Mouse (Mus musculus): ENCODE measurements around the gene 0610010F05Rik. TPM values are rescaled to one million over a fixed set of nuclear protein-coding genes. Genes with fewer than 3 reads are reported as not detected.

0610010F05Rik gene
- polyA plus RNA-seq (2011; ENCODE audit: insufficient read depth, insufficient read length, low read depth, missing spikeins), result 22.4 and 22.8 TPM in 2 replicates

GRCm38 (mm10) chr11:23632945-23633878, at the start of gene 0610010F05Rik:
TSS of gene 0610010F05Rik (minus strand) at chr11:23633639.
- TF ChIP-seq CTCF (IDR thresholded peaks at IDR 0.05; ENCODE audit: low read depth, low read length), result no peak
- TF ChIP-seq EP300 (IDR thresholded peaks at IDR 0.05; ENCODE audit: insufficient read depth, low read depth, low read length), result no peak
- TF ChIP-seq POLR2A (IDR thresholded peaks at IDR 0.05; ENCODE audit: insufficient read depth, low read length), result peak; percentile 29
- H3K27me3 ChIP-seq (ENCODE audit: control insufficient read depth, insufficient read depth, low read length, poor library complexity, severe bottlenecking), result no peaks in the 10 kb centered on the region
- H3K4me1 ChIP-seq (ENCODE audit: control insufficient read depth, insufficient read depth, low read length), result no peaks in the 10 kb centered on the region
- H3K36me3 ChIP-seq (ENCODE audit: control insufficient read depth, insufficient read depth, low read length, poor library complexity, severe bottlenecking), result no peaks in the 10 kb centered on the region
- no peak within 1 kb of the TSS for H3K27ac ChIP-seq (ENCODE audit: insufficient read depth, low read length)
- H3K9me3 ChIP-seq (replicated peaks; ENCODE audit: control insufficient read depth, insufficient read depth, low read length, poor library complexity, severe bottlenecking), result no peaks in the 10 kb centered on the region
- peak within 1 kb of the TSS; percentile 72 for H3K4me3 ChIP-seq (ENCODE audit: low read depth, low read length)
- H3K9ac ChIP-seq (ENCODE audit: low read depth, poor library complexity, severe bottlenecking), result peak within 1 kb of the TSS; percentile 95

- Histone ChIP-seq H3K27me3 (ENCODE audit: control insufficient read depth, insufficient read depth, low read length, poor library complexity, severe bottlenecking) (no peaks in the 10 kb centered on the region), H3K36me3 (ENCODE audit: control insufficient read depth, insufficient read depth, low read length, poor library complexity, severe bottlenecking) (peaks cover 6% of the 10 kb centered on the region; the same call in 1 of the 2 replicates), H3K4me1 (ENCODE audit: control insufficient read depth, insufficient read depth, low read length) (no peaks in the 10 kb centered on the region), H3K9me3 (replicated peaks; ENCODE audit: control insufficient read depth, insufficient read depth, low read length, poor library complexity, severe bottlenecking) (no peaks in the 10 kb centered on the region), H3K4me3 (ENCODE audit: low read depth, low read length) (no peak overlapping the region), H3K27ac (ENCODE audit: insufficient read depth, low read length) (no peak overlapping the region), H3K9ac (ENCODE audit: low read depth, poor library complexity, severe bottlenecking) (no peak overlapping the region)
- TF ChIP-seq EP300 (IDR thresholded peaks at IDR 0.05; ENCODE audit: insufficient read depth, low read depth, low read length), result no peak
- TF ChIP-seq POLR2A (IDR thresholded peaks at IDR 0.05; ENCODE audit: insufficient read depth, low read length), result no peak
- TF ChIP-seq CTCF (IDR thresholded peaks at IDR 0.05; ENCODE audit: low read depth, low read length), result no peak
Observed at GRCm38 (mm10) chr11:23682561-23682960, 49.1 kb upstream of the 0610010F05Rik start.

GRCm38 (mm10) chr11:23680435-23680950, 47.1 kb upstream of the 0610010F05Rik start:
- no peak overlapping the region for H3K9ac ChIP-seq (ENCODE audit: low read depth, poor library complexity, severe bottlenecking)
- H3K4me3 ChIP-seq (ENCODE audit: low read depth, low read length), result no peak overlapping the region
- H3K4me1 ChIP-seq (ENCODE audit: control insufficient read depth, insufficient read depth, low read length), result no peaks in the 10 kb centered on the region
- peaks cover 16% of the 10 kb centered on the region for H3K36me3 ChIP-seq (ENCODE audit: control insufficient read depth, insufficient read depth, low read length, poor library complexity, severe bottlenecking)
- no peak overlapping the region for H3K27ac ChIP-seq (ENCODE audit: insufficient read depth, low read length)
- no peaks in the 10 kb centered on the region for H3K27me3 ChIP-seq (ENCODE audit: control insufficient read depth, insufficient read depth, low read length, poor library complexity, severe bottlenecking)
- H3K9me3 ChIP-seq (replicated peaks; ENCODE audit: control insufficient read depth, insufficient read depth, low read length, poor library complexity, severe bottlenecking), result no peaks in the 10 kb centered on the region
- TF ChIP-seq POLR2A (IDR thresholded peaks at IDR 0.05; ENCODE audit: insufficient read depth, low read length) (no peak), CTCF (IDR thresholded peaks at IDR 0.05; ENCODE audit: low read depth, low read length) (no peak), EP300 (IDR thresholded peaks at IDR 0.05; ENCODE audit: insufficient read depth, low read depth, low read length) (no peak)

GRCm38 (mm10) chr11:23679044-23679642, 45.7 kb upstream of the 0610010F05Rik start:
- no peak overlapping the region for H3K4me3 ChIP-seq (ENCODE audit: low read depth, low read length)
- peaks cover 22% of the 10 kb centered on the region for H3K36me3 ChIP-seq (ENCODE audit: control insufficient read depth, insufficient read depth, low read length, poor library complexity, severe bottlenecking)
- no peaks in the 10 kb centered on the region for H3K4me1 ChIP-seq (ENCODE audit: control insufficient read depth, insufficient read depth, low read length)
- TF ChIP-seq CTCF (IDR thresholded peaks at IDR 0.05; ENCODE audit: low read depth, low read length) (no peak), POLR2A (IDR thresholded peaks at IDR 0.05; ENCODE audit: insufficient read depth, low read length) (no peak)
- H3K27ac ChIP-seq (ENCODE audit: insufficient read depth, low read length), result no peak overlapping the region
- no peaks in the 10 kb centered on the region for H3K27me3 ChIP-seq (ENCODE audit: control insufficient read depth, insufficient read depth, low read length, poor library complexity, severe bottlenecking)
- no peaks in the 10 kb centered on the region for H3K9me3 ChIP-seq (replicated peaks; ENCODE audit: control insufficient read depth, insufficient read depth, low read length, poor library complexity, severe bottlenecking)
- H3K9ac ChIP-seq (ENCODE audit: low read depth, poor library complexity, severe bottlenecking), result no peak overlapping the region

GRCm38 (mm10) chr11:23676100-23676499, 42.7 kb upstream of the 0610010F05Rik start:
- no peak overlapping the region for H3K4me3 ChIP-seq (ENCODE audit: low read depth, low read length)
- H3K4me1 ChIP-seq (ENCODE audit: control insufficient read depth, insufficient read depth, low read length), result no peaks in the 10 kb centered on the region

More at GRCm38 (mm10) chr11:23676100-23676499, 42.7 kb upstream of the 0610010F05Rik start:
- no peak overlapping the region for H3K27ac ChIP-seq (ENCODE audit: insufficient read depth, low read length)
- no peaks in the 10 kb centered on the region for H3K27me3 ChIP-seq (ENCODE audit: control insufficient read depth, insufficient read depth, low read length, poor library complexity, severe bottlenecking)
- H3K9me3 ChIP-seq (replicated peaks; ENCODE audit: control insufficient read depth, insufficient read depth, low read length, poor library complexity, severe bottlenecking), result no peaks in the 10 kb centered on the region
- no peak overlapping the region for H3K9ac ChIP-seq (ENCODE audit: low read depth, poor library complexity, severe bottlenecking)
- H3K36me3 ChIP-seq (ENCODE audit: control insufficient read depth, insufficient read depth, low read length, poor library complexity, severe bottlenecking), result peaks cover 33% of the 10 kb centered on the region
- TF ChIP-seq EP300 (IDR thresholded peaks at IDR 0.05; ENCODE audit: insufficient read depth, low read depth, low read length), result no peak
- no peak for TF ChIP-seq CTCF (IDR thresholded peaks at IDR 0.05; ENCODE audit: low read depth, low read length)
- no peak for TF ChIP-seq POLR2A (IDR thresholded peaks at IDR 0.05; ENCODE audit: insufficient read depth, low read length)

Data from ES-Bruce4 (cell line).